Mouse (Mus musculus) brain, embryonic 14.5 days (tissue): ENCODE data around the gene Tns4. TPM values are rescaled to one million over a fixed set of nuclear protein-coding genes. Genes with fewer than 3 reads are reported as not detected.

Source experiments
- DNase-seq: peaks from one replicate; pipeline ENCODE4 v3.0.0-alpha.2; 2011; ENCODE audit warnings: low read depth
- CTCF ChIP-seq: fragments of 200-500 bp; IDR thresholded peaks from 2 replicates; pipeline ENCODE4 v1.5.1; 2012; ENCODE audit warnings: inconsistent platforms, mild to moderate bottlenecking, moderate library complexity, borderline replicate concordance; ENCODE audit not compliant: insufficient read depth, insufficient read length; ENCODE audit errors: extremely low read depth
- POLR2A ChIP-seq: fragments of 200-500 bp; IDR thresholded peaks from 2 replicates; pipeline ENCODE4 v1.6.1; 2012; ENCODE audit warnings: mild to moderate bottlenecking, inconsistent platforms, borderline replicate concordance; ENCODE audit not compliant: poor library complexity, insufficient read depth, insufficient read length, severe bottlenecking; ENCODE audit errors: extremely low read depth
- polyA plus RNA-seq: library from polyadenylated mRNA; depleted of rRNA; stranded (reverse); fragments of >200 nt; gene quantifications from 2 replicates; pipeline ENCODE4 v1.2.3, GENCODE M21; 2012

Gene Tns4
- polyA plus RNA-seq, 1 experiment, result 0.16 TPM

DNA sequence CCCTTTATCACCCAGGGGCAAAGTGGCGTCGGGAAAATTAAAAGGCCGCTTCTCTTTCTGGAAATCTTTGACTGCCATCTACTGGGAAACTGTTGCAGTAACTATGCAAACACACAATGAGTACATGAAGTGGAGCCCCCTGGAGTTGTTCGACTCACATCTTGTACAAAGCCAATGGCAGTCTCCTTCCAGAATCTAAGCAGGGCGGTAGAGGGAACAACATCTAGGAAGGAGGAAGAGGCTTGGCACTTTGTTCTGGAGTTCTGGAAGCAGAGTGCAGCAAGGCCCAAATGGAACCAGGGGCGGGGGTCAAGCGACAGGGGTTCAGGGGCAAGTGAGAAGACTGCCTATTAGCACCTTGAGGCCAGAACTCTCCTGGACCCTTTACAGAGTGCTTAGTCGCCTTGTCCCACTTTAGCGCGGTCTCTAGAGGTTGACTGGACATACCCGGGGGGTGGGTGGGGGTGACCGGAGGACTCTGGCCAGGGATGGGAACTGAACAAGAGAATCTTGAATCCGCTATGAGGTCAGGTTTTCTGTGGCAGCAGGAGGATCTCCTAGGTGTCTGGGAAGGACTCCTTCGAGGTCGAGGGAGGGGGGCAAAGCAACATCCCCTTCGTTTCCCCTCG lies 48.6 kb downstream of the Tns4 start:
- no peak for TF ChIP-seq POLR2A
- peak; percentile 55; the same call in 1 of the 2 replicates for TF ChIP-seq CTCF
- DNase-seq, result peak; percentile 85

DNA sequence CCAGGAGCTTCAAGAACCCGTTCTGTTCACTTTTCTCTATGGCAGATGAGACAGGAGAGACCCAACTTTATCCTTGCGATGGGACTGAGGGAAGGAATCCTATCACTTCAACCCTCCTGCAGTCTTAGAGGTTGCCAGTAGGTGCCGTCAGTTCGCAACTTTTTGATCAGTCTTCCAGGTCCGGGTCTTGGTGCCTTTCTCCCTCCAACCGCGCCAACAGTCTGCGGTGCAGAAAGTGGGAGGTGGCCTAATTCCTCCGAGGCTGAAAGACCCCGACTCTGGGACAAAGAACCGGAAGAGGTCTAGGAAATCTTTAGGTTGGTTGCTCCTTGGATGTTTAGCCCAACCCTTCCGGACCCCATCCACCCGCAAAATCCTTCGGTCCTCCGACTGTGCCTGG lies 49.3 kb downstream of the Tns4 start:
- peak; percentile 97 for DNase-seq
- peak; percentile 25; the same call in 1 of the 2 replicates for TF ChIP-seq POLR2A
- TF ChIP-seq CTCF, result peak; percentile 88

DNA sequence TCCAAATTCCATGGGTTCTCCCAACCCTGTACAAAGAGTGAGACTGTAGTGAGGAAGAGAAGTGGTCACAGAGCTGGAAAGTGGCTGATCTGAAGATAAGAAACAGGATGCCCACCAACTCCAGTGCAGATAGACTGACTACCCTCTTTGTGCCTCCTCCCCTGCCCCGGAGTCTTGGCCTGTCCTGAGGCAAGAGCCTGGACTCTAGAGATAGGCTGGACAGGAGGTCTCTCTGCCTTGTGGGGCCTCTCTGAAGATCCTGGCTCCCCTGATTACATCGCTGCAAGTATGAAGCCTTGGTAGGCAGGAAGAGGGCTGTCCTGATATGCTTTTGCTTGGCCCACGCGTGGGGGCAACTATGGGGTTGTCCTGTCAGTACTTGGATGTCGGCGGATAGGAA lies 52.9 kb downstream of the Tns4 start:
- TF ChIP-seq POLR2A (no peak), CTCF (no peak)
- no peak for DNase-seq

DNA sequence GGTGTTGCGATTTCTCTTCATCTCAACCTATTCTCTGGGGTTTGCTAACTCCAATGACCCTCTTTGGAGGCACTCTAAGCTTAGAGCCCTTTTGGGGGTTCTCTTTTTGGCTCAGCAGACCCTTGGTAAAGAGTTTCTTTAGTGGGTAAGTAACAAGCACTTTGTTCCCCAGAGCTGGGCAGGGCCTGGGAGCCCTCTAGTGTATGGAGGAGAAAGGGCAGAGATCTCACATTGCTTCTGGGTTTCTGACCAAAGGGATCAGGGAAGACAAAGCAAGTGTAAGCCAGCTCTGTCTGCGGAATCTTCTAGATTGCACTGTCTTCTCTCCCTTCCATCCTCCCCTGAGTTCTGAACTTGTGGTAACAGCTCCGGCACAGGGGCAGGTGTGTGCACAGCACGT lies 53.8 kb downstream of the Tns4 start:
- no peak for DNase-seq

DNA sequence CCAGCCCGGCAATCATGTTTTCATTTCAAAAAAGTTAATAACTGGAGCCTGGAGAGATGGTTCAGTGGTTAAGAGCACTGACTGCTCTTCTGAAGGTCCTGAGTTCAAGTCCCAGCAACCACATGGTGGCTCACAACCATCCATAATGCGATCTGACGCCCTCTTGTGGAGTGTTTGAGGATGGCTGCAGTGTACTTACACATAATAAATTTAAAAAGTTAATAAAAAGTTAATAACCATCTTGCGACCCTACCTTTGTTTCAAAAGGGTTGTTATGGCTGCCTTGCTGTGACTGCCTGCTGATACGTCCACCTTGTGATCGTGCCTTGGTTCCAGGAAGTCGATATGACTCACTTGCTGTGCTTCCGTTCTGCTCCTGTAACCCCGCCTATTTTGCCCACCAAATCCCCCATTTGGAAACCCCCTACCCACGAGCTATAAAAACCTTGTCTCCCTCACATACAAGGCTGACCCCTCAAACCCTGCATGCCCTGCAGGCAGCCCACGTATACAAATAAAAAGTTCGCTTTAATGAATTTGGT lies 62.1 kb downstream of the Tns4 start:
- TF ChIP-seq CTCF (no peak), POLR2A (no peak)

More for the DNA sequence above, 53.8 kb downstream of the Tns4 start:
- TF ChIP-seq POLR2A, result no peak
- TF ChIP-seq CTCF, result peak; percentile 49; the same call in 1 of the 2 replicates

DNA sequence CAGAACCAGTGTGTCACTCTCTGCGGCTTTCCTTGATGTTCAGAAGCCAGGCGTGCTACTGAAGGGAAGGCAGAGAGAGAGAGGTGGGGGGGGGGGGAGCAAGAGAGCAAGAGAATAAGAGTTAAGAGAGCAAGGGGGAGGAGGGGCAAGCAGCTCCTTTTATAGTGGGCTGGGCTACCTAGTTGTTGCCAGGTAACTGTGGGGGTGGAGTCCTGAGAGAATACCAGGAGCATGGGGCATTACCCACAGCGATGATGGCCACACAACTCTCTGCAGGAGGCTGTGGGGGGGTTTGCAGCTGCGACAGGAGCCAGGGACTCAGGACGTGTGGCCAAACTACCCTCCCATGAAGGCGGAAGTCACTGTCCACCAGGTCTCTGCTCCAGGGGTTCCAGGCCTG lies 63.2 kb downstream of the Tns4 start:
- no peak for TF ChIP-seq POLR2A
- TF ChIP-seq CTCF, result no peak
- no peak for DNase-seq

More for the DNA sequence above, 62.1 kb downstream of the Tns4 start:
- no peak for DNase-seq

DNA sequence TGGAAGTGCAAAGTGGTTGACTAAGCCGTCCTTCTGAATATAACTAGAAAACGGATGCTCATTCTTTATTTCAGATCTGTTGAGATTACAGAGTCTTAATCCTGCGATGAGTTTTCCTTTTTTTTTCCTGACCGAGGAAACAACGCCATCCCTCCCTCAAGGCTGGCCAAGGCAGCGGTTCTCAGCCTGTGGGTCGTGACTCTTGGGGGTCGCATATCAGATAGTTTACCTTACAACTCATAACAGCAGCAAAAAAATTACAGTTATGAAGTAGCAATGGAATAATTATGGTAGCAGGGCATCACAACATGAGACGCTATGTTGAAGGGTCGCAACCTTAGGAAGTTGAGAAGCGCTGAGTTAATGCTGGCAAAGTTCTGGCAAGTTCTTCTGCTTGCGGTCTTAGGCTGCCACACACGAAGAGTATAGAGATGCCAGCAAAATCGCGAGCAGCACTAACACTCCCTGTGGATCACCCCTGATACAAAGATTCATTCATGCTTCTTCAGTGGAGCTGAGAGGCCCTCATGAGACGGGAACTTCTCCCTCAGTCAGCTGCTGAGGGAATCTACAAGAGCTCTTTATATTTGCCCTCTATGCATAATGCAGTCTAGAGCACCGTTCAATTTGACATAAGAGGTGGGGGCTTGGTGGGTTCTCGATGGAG lies 64.5 kb downstream of the Tns4 start:
- no peak for TF ChIP-seq POLR2A
- no peak for TF ChIP-seq CTCF
- peak; percentile 39 for DNase-seq

DNA sequence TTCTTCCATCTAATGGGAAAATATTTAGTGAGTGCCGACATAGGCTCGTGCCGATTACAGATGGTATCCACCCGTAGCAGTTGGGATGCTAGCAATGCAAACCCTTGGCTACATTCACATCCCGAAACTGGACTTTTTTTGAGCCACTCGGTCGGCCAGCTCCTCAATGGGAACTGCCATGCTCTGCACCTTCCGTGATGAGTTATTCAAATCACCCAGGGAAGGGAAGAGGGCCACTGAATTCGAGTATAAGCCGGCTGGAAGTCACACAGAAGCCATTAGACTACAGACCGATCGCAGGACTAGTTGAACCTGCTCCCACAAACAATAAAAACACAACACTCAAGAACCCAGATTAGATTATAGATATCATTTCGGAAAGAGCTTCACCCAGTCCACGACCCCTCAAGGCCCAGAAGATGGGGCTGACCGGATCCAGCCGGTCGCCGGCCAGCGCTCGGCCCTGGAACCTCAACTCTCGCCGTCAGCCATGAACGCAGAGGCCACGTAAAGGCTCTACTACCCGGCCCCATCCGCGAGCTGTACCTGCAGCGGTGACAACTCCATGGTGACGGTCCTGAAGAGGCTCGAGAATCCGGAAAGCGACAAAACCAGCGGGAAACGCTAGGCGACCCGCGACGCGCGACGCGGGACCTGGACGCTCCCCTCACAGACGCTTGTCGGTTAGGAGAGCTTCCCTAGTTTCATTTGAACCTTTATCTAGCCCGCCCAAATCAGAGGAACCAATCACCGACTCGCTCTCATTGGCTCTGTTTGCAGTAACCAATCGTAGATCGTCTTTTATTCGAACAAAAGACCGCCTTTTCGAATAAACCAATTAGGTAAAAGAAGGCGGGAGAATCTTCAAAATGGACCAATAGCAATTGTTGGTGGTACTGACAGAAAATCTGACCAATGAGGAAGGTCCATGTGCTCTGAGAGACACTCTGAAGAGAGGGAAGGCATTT lies 65.3 kb downstream of the Tns4 start, which contains the start of gene Top2a:
TSS of gene Top2a (minus strand) at position 690 of the 968 bp plus-strand sequence.
- peak; percentile 99 for DNase-seq
- no peak for TF ChIP-seq CTCF
- TF ChIP-seq POLR2A, result peak; percentile 70; the same call in 1 of the 2 replicates

DNA sequence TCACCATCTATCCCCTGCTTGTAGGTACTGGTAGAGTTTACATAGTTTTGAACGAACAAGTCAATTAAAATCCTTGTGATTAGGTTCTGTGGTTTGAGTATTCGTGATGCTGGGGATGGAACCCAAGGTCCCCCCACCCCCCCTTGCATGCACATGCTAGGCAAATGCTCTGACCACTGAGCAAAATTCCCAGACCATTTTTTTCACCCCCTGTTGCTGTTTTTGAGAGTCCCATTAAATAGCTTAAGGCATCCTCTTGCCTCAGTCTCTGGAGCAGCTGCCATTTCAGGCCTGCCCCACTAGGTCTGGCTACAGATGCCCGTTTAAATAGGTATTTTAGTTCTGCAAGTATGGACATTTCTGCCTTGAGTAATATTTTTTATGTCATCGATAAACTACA lies 66.0 kb downstream of the Tns4 start:
- no peak for DNase-seq
- no peak for TF ChIP-seq POLR2A
- no peak for TF ChIP-seq CTCF

DNA sequence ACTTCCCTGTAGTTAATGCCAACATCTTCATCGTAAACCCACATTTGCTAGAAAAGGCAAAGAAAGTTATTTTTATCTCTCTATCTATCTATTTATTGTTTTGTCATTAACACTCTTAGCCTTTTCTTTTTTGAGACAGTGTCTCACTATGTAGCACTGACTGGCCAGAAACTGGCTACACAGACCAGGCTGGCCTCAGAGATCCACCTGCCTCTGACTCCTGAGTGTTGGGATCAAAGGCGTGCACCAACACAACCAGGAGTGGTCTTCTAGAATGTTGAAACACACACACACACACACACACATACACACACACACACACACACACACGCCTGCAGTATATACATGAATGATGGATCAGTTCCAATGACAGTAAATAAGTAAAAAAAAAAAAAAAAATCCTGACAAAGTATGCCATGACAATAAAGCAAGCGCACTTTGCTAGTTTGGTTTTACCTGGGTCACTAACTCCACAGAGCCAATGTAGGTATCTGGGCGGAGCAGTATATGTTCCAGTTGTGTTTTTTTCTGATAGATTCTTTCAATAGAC lies 66.6 kb downstream of the Tns4 start:
- DNase-seq, result no peak
- TF ChIP-seq CTCF, result no peak
- TF ChIP-seq POLR2A, result no peak
